Mouse (Mus musculus): ENCODE data around the gene Fth1. TPM values are rescaled to one million over a fixed set of nuclear protein-coding genes. Genes with fewer than 3 reads are reported as not detected.

Gene Fth1
- polyA plus RNA-seq, 1 experiment from 2014 or later: 5,083 TPM

DNA sequence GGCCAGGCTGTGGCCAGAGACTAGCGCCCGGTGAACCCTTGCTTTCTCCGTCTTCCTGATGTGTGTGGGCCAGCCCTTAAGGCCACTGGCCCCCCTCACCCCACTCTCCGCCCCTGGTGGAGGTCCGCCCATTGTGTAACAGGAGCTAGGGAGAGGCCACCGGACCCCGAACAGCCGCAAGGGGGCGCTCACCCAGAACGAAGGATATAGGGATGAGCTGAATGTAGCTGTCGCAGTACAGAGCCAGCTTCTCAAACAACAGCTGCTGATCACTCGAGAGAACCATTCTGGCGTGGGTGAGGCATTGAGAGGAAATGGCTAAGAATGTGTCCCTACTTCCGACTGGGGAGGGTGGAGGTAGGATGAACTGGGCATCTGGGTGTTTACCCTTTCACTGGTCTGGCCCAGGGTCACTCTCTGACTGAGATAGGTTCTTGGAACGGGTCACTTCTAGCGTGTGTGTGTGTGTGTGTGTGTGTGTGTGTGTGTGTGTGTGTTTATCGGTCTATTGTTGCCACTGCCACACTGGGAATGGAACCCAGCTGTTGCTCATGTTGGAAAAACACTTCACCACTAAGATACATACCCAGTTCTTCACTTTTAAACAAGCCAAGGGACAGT lies 12.7 kb downstream of the Fth1 start:
- no peak for TF ChIP-seq EP300 (IDR thresholded peaks at IDR 0.05; ENCODE audit: low read depth)
- peak; percentile 88 for TF ChIP-seq CTCF (IDR thresholded peaks at IDR 0.05; ENCODE audit: low read depth)
- no peaks in the 10 kb centered on the region for H3K27me3 ChIP-seq (ENCODE audit: insufficient read depth, low read length)
- H3K9me3 ChIP-seq (ENCODE audit: low read length): no peaks in the 10 kb centered on the region
- H3K4me1 ChIP-seq (ENCODE audit: insufficient read depth): peaks cover 14% of the 10 kb centered on the region
- DNase-seq (peak; percentile 90), ATAC-seq (peak; percentile 79)
- H3K9ac ChIP-seq (replicated peaks): no peak overlapping the region
- H3K4me3 ChIP-seq (ENCODE audit: low read depth, low read length): no peak overlapping the region
- peak overlapping the region; percentile 16 for H3K4me2 ChIP-seq (ENCODE audit: low read depth, low read length)
- H3K36me3 ChIP-seq (replicated peaks; ENCODE audit: insufficient read depth, low read length): no peaks in the 10 kb centered on the region
- WGBS (ENCODE audit: insufficient replicate concordance): 9% methylated on average over 17 of the region's 17 CpGs
- H3K27ac ChIP-seq (ENCODE audit: low read depth): no peak overlapping the region

DNA sequence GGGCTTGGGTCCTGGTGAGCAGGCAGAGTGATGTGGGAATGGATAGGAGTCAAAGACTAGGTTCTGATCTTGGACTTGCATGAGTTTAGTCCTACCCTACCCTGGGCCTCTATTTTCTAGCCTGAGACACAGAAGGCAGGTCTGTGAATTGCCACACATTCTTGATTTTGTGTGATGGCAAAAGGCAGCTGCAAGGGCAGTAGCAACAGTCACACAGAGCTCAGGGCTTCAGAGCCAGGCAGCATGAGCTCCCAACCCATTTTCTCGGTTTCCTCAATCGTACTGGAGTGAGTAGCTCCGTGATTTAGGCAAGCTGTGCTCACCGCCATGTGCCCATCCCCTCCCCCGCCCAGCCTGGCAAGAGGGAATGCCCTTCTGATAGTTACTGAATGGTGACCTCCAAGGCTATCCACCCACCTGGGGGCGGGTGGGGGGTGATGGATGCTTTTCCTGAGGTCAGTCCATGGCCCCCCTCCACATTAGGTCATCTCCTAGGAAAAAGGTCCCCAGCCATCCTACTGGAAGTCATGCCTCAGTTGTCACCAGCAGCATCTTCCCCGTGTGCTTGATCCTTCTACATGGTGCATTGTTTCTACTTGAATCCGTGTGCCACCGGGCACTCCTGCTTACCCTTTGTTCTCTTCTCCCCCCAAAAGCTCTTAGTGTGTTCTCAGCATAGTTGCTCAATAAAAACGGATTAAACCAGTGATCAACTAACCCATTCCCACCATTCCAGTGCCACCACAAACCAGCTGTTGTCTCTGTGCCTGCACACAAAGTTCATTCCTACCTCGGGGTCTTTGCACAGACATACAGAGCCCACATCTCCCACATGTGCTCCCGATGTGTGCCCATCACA lies 17.0 kb downstream of the Fth1 start:
- Histone ChIP-seq H3K36me3 (replicated peaks; ENCODE audit: insufficient read depth, low read length) (no peaks in the 10 kb centered on the region), H3K27me3 (ENCODE audit: insufficient read depth, low read length) (no peaks in the 10 kb centered on the region), H3K4me2 (ENCODE audit: low read depth, low read length) (no peak overlapping the region), H3K4me1 (ENCODE audit: insufficient read depth) (no peaks in the 10 kb centered on the region), H3K9ac (replicated peaks) (no peak overlapping the region), H3K27ac (ENCODE audit: low read depth) (no peak overlapping the region), H3K4me3 (ENCODE audit: low read depth, low read length) (no peak overlapping the region), H3K9me3 (ENCODE audit: low read length) (0 out of 2 replicates have a peak, but pooled peaks cover 2% of the 10 kb centered on the region)
- no peak for TF ChIP-seq EP300 (IDR thresholded peaks at IDR 0.05; ENCODE audit: low read depth)
- no peak for TF ChIP-seq CTCF (IDR thresholded peaks at IDR 0.05; ENCODE audit: low read depth)
- whole genome bisulfite sequencing (ENCODE audit: insufficient replicate concordance): 73% methylated on average over 12 of the region's 12 CpGs
- ATAC-seq (no peak), DNase-seq (no peak)

GRCm38 (mm10) chr19:9998063-9998416 lies 17.6 kb downstream of the Fth1 start:
- ATAC-seq: no peak
- Histone ChIP-seq H3K27ac (ENCODE audit: low read depth) (no peak overlapping the region), H3K27me3 (ENCODE audit: insufficient read depth, low read length) (no peaks in the 10 kb centered on the region), H3K4me2 (ENCODE audit: low read depth, low read length) (no peak overlapping the region), H3K4me3 (ENCODE audit: low read depth, low read length) (no peak overlapping the region), H3K36me3 (replicated peaks; ENCODE audit: insufficient read depth, low read length) (no peaks in the 10 kb centered on the region), H3K9ac (replicated peaks) (no peak overlapping the region), H3K9me3 (ENCODE audit: low read length) (0 out of 2 replicates have a peak, but pooled peaks cover 3% of the 10 kb centered on the region), H3K4me1 (ENCODE audit: insufficient read depth) (no peaks in the 10 kb centered on the region)
- 73% methylated on average over 2 of the region's 2 CpGs for WGBS (ENCODE audit: insufficient replicate concordance)
- no peak for TF ChIP-seq EP300 (IDR thresholded peaks at IDR 0.05; ENCODE audit: low read depth)
- no peak for TF ChIP-seq CTCF (IDR thresholded peaks at IDR 0.05; ENCODE audit: low read depth)
- DNase-seq: no peak

DNA sequence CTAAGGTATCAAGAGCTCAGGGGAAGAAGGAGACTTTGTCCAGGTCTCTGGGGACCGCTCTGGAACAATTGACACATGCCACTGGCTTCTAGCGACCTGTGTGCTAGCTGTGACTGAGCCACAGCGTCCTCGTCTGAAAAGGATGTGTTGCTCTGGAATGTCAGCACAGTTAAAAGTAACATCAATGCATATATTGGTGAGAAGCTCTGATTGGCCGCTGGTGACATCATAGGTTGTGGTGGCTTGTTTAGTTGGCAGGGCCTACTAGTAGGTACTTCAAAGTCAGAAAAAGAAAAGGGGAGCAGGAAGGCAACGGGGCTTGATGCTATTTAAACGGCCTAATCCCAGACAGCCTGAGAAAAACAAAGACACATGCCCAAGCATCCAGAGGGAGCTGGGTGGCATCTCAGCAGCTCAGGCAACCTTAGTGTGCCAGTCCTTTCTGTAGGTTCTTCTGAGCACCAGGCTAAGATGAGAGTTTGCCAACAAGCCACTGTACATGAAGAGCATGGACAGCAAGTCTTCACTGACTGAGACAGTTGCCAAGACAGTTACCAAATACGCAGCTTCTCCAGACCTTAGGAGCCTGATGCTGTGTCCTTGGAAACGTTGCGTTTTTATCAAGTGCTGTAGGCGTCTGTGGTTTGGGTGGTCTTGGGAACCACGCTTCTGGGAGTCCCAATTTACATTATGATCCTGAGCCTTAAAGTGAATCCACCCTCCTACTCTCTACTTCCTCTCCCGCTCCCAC lies 18.5 kb downstream of the Fth1 start:
- no peaks in the 10 kb centered on the region for H3K4me1 ChIP-seq (ENCODE audit: insufficient read depth)
- H3K9me3 ChIP-seq (ENCODE audit: low read length): 0 out of 2 replicates have a peak, but pooled peaks cover 3% of the 10 kb centered on the region
- H3K9ac ChIP-seq (replicated peaks): no peak overlapping the region
- H3K4me3 ChIP-seq (ENCODE audit: low read depth, low read length): no peak overlapping the region
- H3K36me3 ChIP-seq (replicated peaks; ENCODE audit: insufficient read depth, low read length): no peaks in the 10 kb centered on the region
- H3K27ac ChIP-seq (ENCODE audit: low read depth): no peak overlapping the region
- DNase-seq (no peak), ATAC-seq (no peak)
- no peak overlapping the region for H3K4me2 ChIP-seq (ENCODE audit: low read depth, low read length)
- no peaks in the 10 kb centered on the region for H3K27me3 ChIP-seq (ENCODE audit: insufficient read depth, low read length)
- TF ChIP-seq CTCF (IDR thresholded peaks at IDR 0.05; ENCODE audit: low read depth): no peak
- WGBS (ENCODE audit: insufficient replicate concordance): 61% methylated on average over 13 of the region's 13 CpGs

DNA sequence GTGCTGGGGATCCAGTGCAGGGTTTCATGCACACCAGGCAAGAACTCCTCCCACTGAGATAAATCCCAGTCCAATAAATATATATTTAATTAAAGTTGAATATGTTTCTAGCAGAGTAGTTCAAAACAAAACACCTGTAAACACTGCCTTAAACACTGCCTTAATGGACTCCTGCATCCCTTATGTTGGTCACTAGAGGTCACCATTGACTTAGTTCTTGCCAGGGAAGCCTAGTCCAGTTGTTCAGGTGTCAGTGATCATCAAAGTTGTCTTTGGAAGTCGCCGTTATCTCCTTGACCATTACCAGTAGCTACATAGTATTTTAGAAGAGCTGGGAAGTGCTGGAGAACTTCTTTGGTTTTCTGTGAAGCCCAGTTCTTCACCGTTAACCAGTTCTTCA lies 19.9 kb downstream of the Fth1 start:
- no peak overlapping the region for H3K4me3 ChIP-seq (ENCODE audit: low read depth, low read length)
- H3K36me3 ChIP-seq (replicated peaks; ENCODE audit: insufficient read depth, low read length): no peaks in the 10 kb centered on the region
- no peak overlapping the region for H3K4me2 ChIP-seq (ENCODE audit: low read depth, low read length)
- H3K9me3 ChIP-seq (ENCODE audit: low read length): 0 out of 2 replicates have a peak, but pooled peaks cover 3% of the 10 kb centered on the region
- H3K4me1 ChIP-seq (ENCODE audit: insufficient read depth): no peaks in the 10 kb centered on the region
- no peak overlapping the region for H3K27ac ChIP-seq (ENCODE audit: low read depth)
- TF ChIP-seq CTCF (IDR thresholded peaks at IDR 0.05; ENCODE audit: low read depth) (peak; percentile 95), EP300 (IDR thresholded peaks at IDR 0.05; ENCODE audit: low read depth) (no peak)
- ATAC-seq (peak; percentile 73), DNase-seq (no peak)
- H3K9ac ChIP-seq (replicated peaks): no peak overlapping the region
- H3K27me3 ChIP-seq (ENCODE audit: insufficient read depth, low read length): no peaks in the 10 kb centered on the region
- 26% methylated on average over 3 of the region's 3 CpGs for WGBS (ENCODE audit: insufficient replicate concordance)

All from liver, postnatal 0 days (tissue).